Mouse (Mus musculus): Measurements from ENCODE around the gene Defb45. TPM values are rescaled to one million over a fixed set of nuclear protein-coding genes. Genes with fewer than 3 reads are reported as not detected.

The Defb45 gene
- polyA plus RNA-seq, 1 experiment from 2014 or later = not detected

DNA sequence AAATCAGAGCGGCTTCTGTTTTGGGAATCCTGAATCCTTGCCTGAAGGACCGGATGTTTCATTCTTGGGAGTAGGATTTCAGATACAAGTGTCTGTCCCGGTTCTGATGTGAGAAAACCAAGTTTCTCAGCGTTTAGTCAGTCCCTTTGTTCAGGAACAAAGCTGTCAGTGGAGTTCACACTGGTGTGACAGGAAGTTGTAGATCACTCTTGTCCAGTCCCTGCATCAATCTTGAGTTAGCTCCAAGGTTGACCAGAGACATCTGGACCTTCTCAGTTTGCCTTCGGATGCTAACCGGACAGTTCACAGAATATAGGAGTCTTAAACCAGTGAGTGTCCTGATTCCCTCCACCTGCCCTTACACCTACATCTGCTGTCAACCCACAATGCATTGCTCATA, 8.5 kb upstream of the Defb45 start:
- ATAC-seq (replicated peaks; ENCODE audit: insufficient number of reproducible peaks, insufficient read depth, low FRiP score, low read depth) = no peak
- Histone ChIP-seq H3K27ac (no peak overlapping the region), H3K4me2 (no peak overlapping the region), H3K9me3 (replicated peaks) (no peaks in the 10 kb centered on the region), H3K4me3 (no peak overlapping the region), H3K27me3 (no peaks in the 10 kb centered on the region), H3K4me1 (replicated peaks) (no peaks in the 10 kb centered on the region), H3K9ac (no peak overlapping the region), H3K36me3 (no peaks in the 10 kb centered on the region)
- WGBS = 46% methylated on average over 6 of the region's 6 CpGs

DNA sequence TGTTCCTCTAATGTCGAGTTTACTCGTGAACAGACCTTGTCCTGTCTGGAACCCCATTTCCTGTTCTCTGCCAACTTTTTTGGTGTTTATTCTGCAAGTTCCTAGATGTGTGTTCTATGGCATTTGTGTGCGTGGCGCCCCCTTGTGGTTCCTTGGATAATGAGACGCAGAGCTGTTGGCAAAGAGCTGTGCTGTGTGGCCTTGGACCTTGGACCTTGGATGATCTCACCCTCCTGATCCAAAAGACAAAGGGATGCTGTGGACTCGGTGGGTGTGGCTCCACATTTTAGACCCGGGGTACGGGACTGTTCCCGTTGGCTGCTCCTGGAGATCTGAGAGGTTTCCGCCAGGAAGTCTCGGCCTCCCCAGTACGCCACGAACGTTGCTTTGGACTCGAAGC, 4.9 kb upstream of the Defb45 start, which contains the start of gene Defb36:
Defb36 (plus strand) TSS at position 271 of the 400 bp plus-strand sequence.
- no peaks in the 10 kb centered on the region for H3K4me1 ChIP-seq (replicated peaks)
- H3K4me3 ChIP-seq = no peak within 1 kb of the TSS
- no peak for ATAC-seq (replicated peaks; ENCODE audit: insufficient number of reproducible peaks, insufficient read depth, low FRiP score, low read depth)
- H3K9ac ChIP-seq = no peak within 1 kb of the TSS
- H3K27me3 ChIP-seq = no peaks in the 10 kb centered on the region
- no peak within 1 kb of the TSS for H3K27ac ChIP-seq
- WGBS = 77% methylated on average over 15 of the region's 15 CpGs
- no peak within 1 kb of the TSS for H3K4me2 ChIP-seq
- no peaks in the 10 kb centered on the region for H3K9me3 ChIP-seq (replicated peaks)
- H3K36me3 ChIP-seq = no peaks in the 10 kb centered on the region

DNA sequence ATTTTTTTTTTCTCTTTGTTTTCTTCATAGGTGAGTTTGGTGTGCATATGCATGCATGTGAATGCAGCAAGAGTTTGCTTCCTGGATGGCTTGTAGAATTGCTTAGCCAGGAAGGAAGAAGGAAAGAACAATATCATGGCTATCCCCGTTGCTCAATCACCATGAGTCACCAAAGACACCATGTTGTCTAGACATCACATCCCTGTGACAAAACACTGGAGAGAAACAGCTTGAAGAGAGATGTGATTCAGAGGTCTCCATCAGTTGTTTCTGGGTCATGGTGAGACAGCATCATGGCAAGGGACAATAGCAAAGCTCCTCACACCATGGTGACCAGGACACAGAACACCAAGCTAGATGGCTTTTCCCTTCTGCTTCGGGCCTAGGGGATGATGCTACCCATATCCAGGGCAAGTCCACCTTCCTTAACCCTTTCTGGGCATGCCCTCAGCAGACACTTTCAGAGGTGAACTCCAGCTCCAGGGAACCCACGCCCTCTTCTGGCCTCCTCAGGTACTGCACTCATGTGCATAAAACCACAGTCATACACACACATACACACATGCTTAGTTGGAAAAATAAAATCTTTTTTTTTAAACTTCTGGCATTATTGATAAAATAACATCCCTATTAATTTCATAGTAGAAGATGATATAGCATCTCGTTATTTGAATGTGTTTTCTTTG, 2.2 kb upstream of the Defb45 start:
- no peak for ATAC-seq (replicated peaks; ENCODE audit: insufficient number of reproducible peaks, insufficient read depth, low FRiP score, low read depth)
- Histone ChIP-seq H3K9me3 (replicated peaks) (no peaks in the 10 kb centered on the region), H3K9ac (no peak overlapping the region), H3K4me1 (replicated peaks) (no peaks in the 10 kb centered on the region), H3K36me3 (no peaks in the 10 kb centered on the region), H3K4me2 (no peak overlapping the region), H3K27ac (no peak overlapping the region), H3K27me3 (no peaks in the 10 kb centered on the region), H3K4me3 (no peak overlapping the region)
- 67% methylated on average over 4 of the region's 4 CpGs for WGBS

DNA sequence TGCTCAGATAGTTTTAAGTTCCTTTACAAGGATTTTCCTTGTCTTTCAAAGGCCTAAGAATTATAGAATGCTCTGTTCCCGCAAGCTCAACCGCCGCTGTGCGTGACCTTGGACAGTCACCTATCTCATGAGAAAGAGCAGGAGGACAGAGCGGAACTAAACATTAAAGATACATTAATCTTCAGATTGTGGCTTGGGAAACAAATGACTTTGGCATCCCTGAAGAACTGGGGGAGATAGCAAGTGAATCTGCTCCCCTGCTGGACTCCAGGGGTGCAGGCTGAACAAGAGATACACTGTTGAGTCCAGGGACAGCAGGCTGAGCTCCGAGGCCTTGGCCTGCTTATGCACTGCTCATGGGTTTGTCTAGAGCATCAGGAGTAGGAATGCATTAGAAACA, 877 bp upstream of the Defb45 start:
- Histone ChIP-seq H3K4me1 (replicated peaks) (no peaks in the 10 kb centered on the region), H3K9me3 (replicated peaks) (no peaks in the 10 kb centered on the region), H3K27me3 (no peaks in the 10 kb centered on the region), H3K4me2 (no peak overlapping the region), H3K4me3 (no peak overlapping the region), H3K36me3 (no peaks in the 10 kb centered on the region), H3K9ac (no peak overlapping the region), H3K27ac (no peak overlapping the region)
- 73% methylated on average over 6 of the region's 6 CpGs for WGBS
- no peak for ATAC-seq (replicated peaks; ENCODE audit: insufficient number of reproducible peaks, insufficient read depth, low FRiP score, low read depth)

DNA sequence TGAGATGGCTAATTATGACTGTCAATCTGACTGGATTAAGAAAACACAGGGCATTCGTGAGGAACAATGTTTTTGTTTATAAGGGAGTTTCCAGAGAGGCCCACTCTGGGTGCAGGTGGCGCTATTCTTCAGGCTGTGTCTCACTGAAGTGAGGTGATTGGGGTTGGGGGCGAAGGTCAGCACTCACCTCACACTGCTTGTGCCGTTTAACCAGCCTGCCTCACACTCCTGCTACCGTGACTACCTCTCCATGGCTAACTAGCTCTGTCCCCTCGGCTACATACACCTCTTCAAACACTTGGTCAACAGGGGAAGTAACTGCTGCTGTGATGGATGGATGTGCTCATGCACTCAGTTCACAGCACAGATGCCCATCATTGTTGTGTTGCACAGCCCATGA, 10.2 kb downstream of the Defb45 start:
- Histone ChIP-seq H3K9ac (no peak overlapping the region), H3K9me3 (replicated peaks) (no peaks in the 10 kb centered on the region), H3K27ac (no peak overlapping the region), H3K27me3 (no peaks in the 10 kb centered on the region), H3K4me3 (no peak overlapping the region), H3K4me1 (replicated peaks) (no peaks in the 10 kb centered on the region), H3K36me3 (no peaks in the 10 kb centered on the region), H3K4me2 (no peak overlapping the region)
- WGBS = 52% methylated on average over 6 of the region's 6 CpGs
- no peak for ATAC-seq (replicated peaks; ENCODE audit: insufficient number of reproducible peaks, insufficient read depth, low FRiP score, low read depth)

DNA sequence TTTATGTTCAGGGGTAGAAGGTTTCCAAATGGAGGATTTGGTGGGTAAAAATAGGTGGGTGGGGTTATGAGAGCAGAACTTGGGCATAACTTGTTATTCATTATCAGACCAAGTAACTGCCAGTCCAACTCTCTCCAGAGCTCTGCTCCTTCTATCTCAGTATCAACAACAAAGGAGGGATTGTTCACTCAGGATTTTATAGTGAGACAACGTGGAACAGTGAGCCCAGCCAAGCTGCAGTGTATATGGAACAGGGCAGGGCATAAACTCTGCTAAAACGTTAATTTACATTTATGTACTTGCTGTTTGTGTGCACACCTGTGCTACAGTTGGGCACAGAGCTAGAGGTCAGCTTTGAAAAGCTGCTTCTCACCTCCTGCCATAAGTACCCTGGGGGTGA, 10.7 kb downstream of the Defb45 start:
- no peak overlapping the region for H3K4me3 ChIP-seq
- no peak overlapping the region for H3K27ac ChIP-seq
- H3K4me1 ChIP-seq (replicated peaks) = no peaks in the 10 kb centered on the region
- no peaks in the 10 kb centered on the region for H3K9me3 ChIP-seq (replicated peaks)
- no peaks in the 10 kb centered on the region for H3K27me3 ChIP-seq
- no peak overlapping the region for H3K4me2 ChIP-seq
- no peaks in the 10 kb centered on the region for H3K36me3 ChIP-seq
- 36% methylated on average over 2 of the region's 2 CpGs for WGBS
- ATAC-seq (replicated peaks; ENCODE audit: insufficient number of reproducible peaks, insufficient read depth, low FRiP score, low read depth) = no peak
- H3K9ac ChIP-seq = no peak overlapping the region

DNA sequence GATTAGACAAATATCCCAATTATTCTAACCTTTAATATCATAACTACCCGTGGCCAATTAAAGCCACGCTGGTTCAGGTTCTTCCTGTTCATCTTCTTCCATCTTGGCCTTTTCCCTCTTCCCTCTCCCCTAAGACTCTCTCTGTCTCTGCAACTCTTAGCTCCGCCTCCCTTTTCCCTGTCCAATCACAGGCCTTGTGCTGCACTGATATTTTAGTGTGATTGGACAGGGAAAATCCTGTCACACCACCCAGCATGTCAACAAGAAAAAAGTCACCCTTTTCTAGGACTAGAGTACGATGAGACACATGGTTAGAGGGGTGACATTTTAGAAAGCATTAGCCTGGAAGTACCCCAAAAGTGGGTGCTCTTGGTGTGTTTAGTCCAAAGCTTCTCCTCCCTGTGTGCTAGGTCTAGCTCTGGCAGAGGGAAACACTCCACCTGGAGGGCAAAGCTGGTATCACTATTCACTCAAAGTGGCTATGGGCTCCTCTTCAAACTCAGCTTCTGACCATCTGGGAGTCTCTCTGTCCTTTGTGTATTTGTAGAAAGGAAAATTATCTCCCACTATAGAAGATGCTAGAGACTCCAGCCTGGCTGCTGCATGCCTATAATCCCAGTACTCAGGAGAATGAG, 12.2 kb downstream of the Defb45 start:
- Histone ChIP-seq H3K4me1 (replicated peaks) (no peaks in the 10 kb centered on the region), H3K9me3 (replicated peaks) (no peaks in the 10 kb centered on the region), H3K4me3 (no peak overlapping the region), H3K27ac (no peak overlapping the region), H3K4me2 (no peak overlapping the region), H3K27me3 (no peaks in the 10 kb centered on the region), H3K36me3 (no peaks in the 10 kb centered on the region), H3K9ac (no peak overlapping the region)
- no peak for ATAC-seq (replicated peaks; ENCODE audit: insufficient number of reproducible peaks, insufficient read depth, low FRiP score, low read depth)
- WGBS = 67% methylated on average over 4 of the region's 4 CpGs

DNA sequence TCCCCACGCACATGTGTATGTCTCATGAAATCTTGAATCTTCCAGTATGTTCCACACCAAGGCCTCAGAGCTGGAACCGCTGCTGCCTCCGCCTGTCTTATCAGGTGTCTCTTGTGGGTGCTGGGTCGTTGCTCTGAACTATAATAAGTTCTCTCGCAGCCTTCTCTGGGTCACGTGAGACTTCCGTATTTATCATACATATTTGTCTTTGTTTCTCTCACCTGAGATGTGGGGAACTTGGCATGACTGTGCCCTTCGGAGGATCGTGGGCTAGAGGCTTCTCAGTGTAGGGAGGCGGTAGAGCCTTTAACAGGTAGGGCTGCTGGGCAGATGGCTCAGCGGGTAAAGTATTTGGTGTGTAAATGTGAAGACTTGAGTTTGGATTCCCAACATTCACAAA, 18.6 kb downstream of the Defb45 start:
- Histone ChIP-seq H3K9me3 (replicated peaks) (no peaks in the 10 kb centered on the region), H3K4me2 (no peak overlapping the region), H3K27me3 (no peaks in the 10 kb centered on the region), H3K27ac (no peak overlapping the region), H3K9ac (no peak overlapping the region), H3K4me1 (replicated peaks) (peaks cover 9% of the 10 kb centered on the region), H3K4me3 (no peak overlapping the region), H3K36me3 (no peaks in the 10 kb centered on the region)
- 55% methylated on average over 11 of the region's 11 CpGs for WGBS
- ATAC-seq (replicated peaks; ENCODE audit: insufficient number of reproducible peaks, insufficient read depth, low FRiP score, low read depth) = no peak

DNA sequence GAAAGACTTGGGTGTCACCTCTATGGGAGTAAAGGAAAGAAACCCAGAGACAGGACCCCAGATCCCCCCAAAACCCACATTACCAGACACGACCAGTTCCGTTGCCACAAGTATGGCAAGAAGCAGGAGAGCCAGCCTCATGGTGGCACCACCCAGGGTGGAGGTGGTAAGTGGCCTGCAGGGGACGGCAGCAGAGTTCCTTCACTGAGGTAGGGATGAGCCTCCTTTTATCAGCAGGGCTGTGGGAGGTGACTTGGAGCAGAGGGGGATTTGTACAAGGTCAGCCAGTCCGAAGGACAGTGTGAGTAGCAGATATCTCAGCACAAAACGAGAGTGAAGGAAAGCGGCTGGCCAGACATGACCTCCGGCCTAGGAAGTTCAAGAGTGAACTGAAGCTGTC, 19.1 kb downstream of the Defb45 start, which contains the start of gene Defb19:
Defb19 (minus strand) TSS at position 206 of the 400 bp plus-strand sequence.
- Histone ChIP-seq H3K27me3 (no peaks in the 10 kb centered on the region), H3K9ac (no peak within 1 kb of the TSS), H3K4me3 (no peak within 1 kb of the TSS), H3K36me3 (no peaks in the 10 kb centered on the region), H3K4me1 (replicated peaks) (peaks cover 9% of the 10 kb centered on the region), H3K9me3 (replicated peaks) (no peaks in the 10 kb centered on the region), H3K27ac (no peak within 1 kb of the TSS), H3K4me2 (no peak within 1 kb of the TSS)
- no peak for ATAC-seq (replicated peaks; ENCODE audit: insufficient number of reproducible peaks, insufficient read depth, low FRiP score, low read depth)
- 52% methylated on average over 7 of the region's 7 CpGs for WGBS

DNA sequence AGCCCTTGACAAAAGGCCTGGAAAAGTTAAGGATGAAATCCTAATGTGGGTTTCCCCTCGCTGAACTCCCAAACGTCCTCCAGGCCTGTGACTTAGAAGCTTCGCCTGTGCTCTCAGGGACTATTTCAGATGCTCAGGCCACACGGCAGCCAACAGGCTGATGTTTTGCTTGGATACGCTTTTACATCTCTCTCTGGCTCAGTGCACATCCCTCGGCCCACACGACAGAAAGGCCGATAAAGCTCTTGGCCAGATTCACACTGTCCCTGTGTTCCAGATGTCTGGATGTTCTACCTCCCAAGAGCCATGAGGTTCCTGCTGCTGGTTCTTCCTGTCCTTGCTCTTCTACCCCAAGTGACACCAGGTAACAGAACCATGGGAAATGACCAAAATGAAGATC, 25.7 kb downstream of the Defb45 start:
- H3K9me3 ChIP-seq (replicated peaks) = no peaks in the 10 kb centered on the region
- WGBS = 68% methylated on average over 8 of the region's 8 CpGs
- H3K9ac ChIP-seq = no peak overlapping the region
- H3K27me3 ChIP-seq = 0 out of 2 replicates have a peak, but pooled peaks cover 4% of the 10 kb centered on the region
- no peak overlapping the region for H3K4me3 ChIP-seq
- no peak for ATAC-seq (replicated peaks; ENCODE audit: insufficient number of reproducible peaks, insufficient read depth, low FRiP score, low read depth)
- H3K27ac ChIP-seq = no peak overlapping the region
- no peaks in the 10 kb centered on the region for H3K36me3 ChIP-seq
- H3K4me2 ChIP-seq = no peak overlapping the region
- no peaks in the 10 kb centered on the region for H3K4me1 ChIP-seq (replicated peaks)

DNA sequence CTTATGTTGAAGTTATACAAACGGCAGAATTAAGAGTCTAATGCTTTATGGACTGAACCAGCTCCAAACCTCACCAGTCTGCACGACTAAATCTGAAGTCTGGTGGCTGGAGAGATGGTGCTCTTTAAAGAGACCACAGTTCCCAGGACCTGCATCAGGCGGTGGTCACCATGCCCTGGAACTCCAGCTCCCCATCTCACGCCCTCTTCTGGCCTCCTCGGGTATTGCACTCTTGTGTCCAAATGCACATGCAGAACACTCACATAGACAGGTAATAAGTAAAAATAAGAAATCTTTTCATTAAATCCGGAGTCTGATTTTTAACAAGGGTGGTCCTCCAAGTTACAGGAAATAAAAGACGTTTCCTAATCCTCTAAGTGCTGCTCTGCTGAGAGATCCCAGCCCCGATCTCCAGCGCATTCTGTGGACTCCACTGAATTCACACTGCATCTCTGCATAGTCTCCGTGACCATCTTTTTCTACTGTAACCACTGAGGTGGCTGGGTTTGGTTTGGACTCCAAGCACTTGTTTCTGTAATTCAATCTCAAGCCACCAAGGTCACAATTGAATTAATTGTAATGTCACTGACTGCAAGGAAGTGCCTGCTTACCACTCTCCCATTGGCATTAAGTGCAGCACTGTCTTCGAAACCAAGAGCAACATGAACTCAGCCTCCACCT, 26.9 kb downstream of the Defb45 start, which contains the start of gene Defb21:
Defb21 (plus strand) TSS at position 631 of the 681 bp plus-strand sequence.
- Histone ChIP-seq H3K4me3 (no peak within 1 kb of the TSS), H3K9me3 (replicated peaks) (no peaks in the 10 kb centered on the region), H3K27me3 (0 out of 2 replicates have a peak, but pooled peaks cover 4% of the 10 kb centered on the region), H3K36me3 (no peaks in the 10 kb centered on the region), H3K9ac (no peak within 1 kb of the TSS), H3K27ac (no peak within 1 kb of the TSS), H3K4me2 (no peak within 1 kb of the TSS), H3K4me1 (replicated peaks) (no peaks in the 10 kb centered on the region)
- no peak for ATAC-seq (replicated peaks; ENCODE audit: insufficient number of reproducible peaks, insufficient read depth, low FRiP score, low read depth)
- 56% methylated on average over 11 of the region's 11 CpGs for WGBS

Data from heart, embryonic 15.5 days (tissue).